Mouse (Mus musculus): ENCODE measurements around the gene Msmo1. TPM values are rescaled to one million over a fixed set of nuclear protein-coding genes. Genes with fewer than 3 reads are reported as not detected.

The Msmo1 gene
- polyA plus RNA-seq, 1 experiment from 2014 or later = 215 TPM

DNA sequence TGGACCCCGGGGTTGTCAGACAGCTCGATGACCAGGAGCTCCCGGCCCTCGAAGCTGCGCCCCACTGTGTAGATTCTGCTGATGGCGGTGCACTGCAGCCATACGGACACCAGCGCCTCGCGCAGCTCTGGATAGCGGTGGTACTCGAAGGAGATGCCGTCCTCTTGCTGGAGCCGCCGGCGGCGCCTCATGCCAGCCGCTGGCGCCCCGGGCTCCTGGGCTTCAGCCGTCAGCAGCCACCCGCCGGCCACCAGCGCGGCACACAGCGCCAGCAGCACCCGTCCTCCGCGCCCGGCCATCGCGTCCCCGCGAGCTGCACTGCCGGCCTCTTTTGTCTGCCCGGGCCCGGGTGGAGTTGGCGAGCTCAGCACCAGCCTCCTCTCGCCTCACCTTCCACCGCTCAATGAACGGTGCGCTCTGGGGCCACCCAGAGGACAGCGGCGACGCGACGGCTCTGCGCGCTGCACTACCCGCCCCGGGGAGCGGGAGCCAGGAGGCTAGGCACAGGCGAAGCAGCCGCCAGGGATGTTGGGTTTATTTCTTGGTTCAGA lies 40.9 kb downstream of the Msmo1 start, which contains the start of gene Cpe:
Gene Cpe, minus strand, starts transcription at position 404 of the 551 bp plus-strand sequence.
- Histone ChIP-seq H3K4me1 (peaks cover 29% of the 10 kb centered on the region), H3K4me3 (peak within 1 kb of the TSS; percentile 65)
- WGBS = under 1% methylated on average over 54 of the region's 54 CpGs

GRCm38 (mm10) chr8:64691591-64692401 lies 41.8 kb downstream of the Msmo1 start:
- H3K4me1 ChIP-seq = peaks cover 31% of the 10 kb centered on the region
- H3K27me3 ChIP-seq (ENCODE audit: poor library complexity, severe bottlenecking) = peaks cover 12% of the 10 kb centered on the region
- H3K9me3 ChIP-seq = no peaks in the 10 kb centered on the region
- WGBS = 8% methylated on average over 16 of the region's 16 CpGs
- H3K27ac ChIP-seq = peak overlapping the region; percentile 95
- DNase-seq (ENCODE audit: extremely low spot score, low spot score) = peak; percentile 17
- H3K4me3 ChIP-seq = peak overlapping the region; percentile 65
- 0 out of 2 replicates have a peak, but pooled peaks cover 5% of the 10 kb centered on the region for H3K36me3 ChIP-seq (replicated peaks)

More for the DNA sequence above, 40.9 kb downstream of the Msmo1 start, which contains the start of gene Cpe:
- peaks cover 12% of the 10 kb centered on the region for H3K27me3 ChIP-seq (ENCODE audit: poor library complexity, severe bottlenecking)
- H3K9me3 ChIP-seq = no peaks in the 10 kb centered on the region
- peak within 1 kb of the TSS; percentile 95 for H3K27ac ChIP-seq
- H3K36me3 ChIP-seq (replicated peaks) = no peaks in the 10 kb centered on the region
- peak; percentile 87 for DNase-seq (ENCODE audit: extremely low spot score, low spot score)

DNA sequence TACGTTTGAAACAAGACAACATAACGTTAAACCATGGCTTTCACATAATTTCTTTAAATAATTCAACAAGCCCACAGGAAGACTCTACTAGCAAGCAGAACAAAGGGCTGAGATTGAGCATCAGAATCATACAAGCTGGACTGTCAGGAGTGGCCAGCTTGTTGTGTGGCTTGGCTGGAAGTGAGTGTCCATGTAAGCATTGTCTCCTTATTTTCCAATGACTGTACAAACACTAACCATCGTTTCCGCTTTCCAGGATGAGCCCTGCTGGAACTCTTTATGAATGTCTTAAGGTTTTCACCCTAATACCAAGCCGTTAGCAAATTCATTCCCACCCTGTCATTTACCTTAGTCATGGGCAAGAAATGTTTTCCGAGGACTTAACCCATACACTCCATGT lies 42.7 kb downstream of the Msmo1 start:
- 88% methylated on average over 6 of the region's 6 CpGs for WGBS
- no peak overlapping the region for H3K27ac ChIP-seq
- H3K4me3 ChIP-seq = peak overlapping the region; percentile 8; the same call in 1 of the 2 replicates

GRCm38 (mm10) chr8:64690306-64690705 lies 43.3 kb downstream of the Msmo1 start:
- no peaks in the 10 kb centered on the region for H3K9me3 ChIP-seq
- WGBS = 91% methylated on average over 6 of the region's 6 CpGs
- 0 out of 2 replicates have a peak, but pooled peaks cover 5% of the 10 kb centered on the region for H3K36me3 ChIP-seq (replicated peaks)
- no peak for DNase-seq (ENCODE audit: extremely low spot score, low spot score)
- H3K4me3 ChIP-seq = no peak overlapping the region
- H3K27me3 ChIP-seq (ENCODE audit: poor library complexity, severe bottlenecking) = peaks cover 12% of the 10 kb centered on the region
- peaks cover 31% of the 10 kb centered on the region for H3K4me1 ChIP-seq
- H3K27ac ChIP-seq = no peak overlapping the region

More for the DNA sequence above, 42.7 kb downstream of the Msmo1 start:
- Histone ChIP-seq H3K4me1 (peaks cover 31% of the 10 kb centered on the region), H3K36me3 (replicated peaks) (0 out of 2 replicates have a peak, but pooled peaks cover 5% of the 10 kb centered on the region), H3K27me3 (ENCODE audit: poor library complexity, severe bottlenecking) (peaks cover 12% of the 10 kb centered on the region), H3K9me3 (no peaks in the 10 kb centered on the region)
- no peak for DNase-seq (ENCODE audit: extremely low spot score, low spot score)

GRCm38 (mm10) chr8:64688741-64689140 lies 44.9 kb downstream of the Msmo1 start:
- Histone ChIP-seq H3K36me3 (replicated peaks) (peaks cover 5% of the 10 kb centered on the region; the same call in 1 of the 2 replicates), H3K27ac (no peak overlapping the region), H3K9me3 (no peaks in the 10 kb centered on the region), H3K4me3 (no peak overlapping the region), H3K27me3 (ENCODE audit: poor library complexity, severe bottlenecking) (peaks cover 3% of the 10 kb centered on the region), H3K4me1 (peaks cover 31% of the 10 kb centered on the region)
- 88% methylated on average over 4 of the region's 4 CpGs for WGBS
- no peak for DNase-seq (ENCODE audit: extremely low spot score, low spot score)

DNA sequence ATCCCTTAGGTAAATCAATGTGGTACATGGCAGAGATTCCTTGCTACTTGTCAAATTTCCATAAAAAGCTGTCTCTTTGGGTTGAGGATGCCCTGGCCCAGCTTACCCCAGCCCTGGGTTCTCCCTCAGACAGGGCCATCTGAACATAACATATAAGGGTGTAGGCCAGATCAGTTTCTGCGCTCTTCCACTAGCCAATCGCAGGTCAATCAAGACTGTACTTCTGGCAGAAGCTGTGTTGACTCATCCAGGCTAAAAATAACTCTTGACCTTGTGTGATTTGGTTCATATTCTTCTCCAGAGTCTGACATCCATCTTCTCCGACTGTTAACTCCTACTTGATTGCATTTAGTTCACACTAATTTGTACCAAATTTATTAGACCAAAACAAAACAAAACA lies 45.4 kb downstream of the Msmo1 start:
- H3K4me1 ChIP-seq = peaks cover 29% of the 10 kb centered on the region
- no peaks in the 10 kb centered on the region for H3K9me3 ChIP-seq
- no peak overlapping the region for H3K4me3 ChIP-seq
- 91% methylated on average over 3 of the region's 3 CpGs for WGBS
- DNase-seq (ENCODE audit: extremely low spot score, low spot score) = no peak
- H3K27ac ChIP-seq = no peak overlapping the region
- peaks cover 5% of the 10 kb centered on the region; the same call in 1 of the 2 replicates for H3K36me3 ChIP-seq (replicated peaks)
- no peaks in the 10 kb centered on the region for H3K27me3 ChIP-seq (ENCODE audit: poor library complexity, severe bottlenecking)

DNA sequence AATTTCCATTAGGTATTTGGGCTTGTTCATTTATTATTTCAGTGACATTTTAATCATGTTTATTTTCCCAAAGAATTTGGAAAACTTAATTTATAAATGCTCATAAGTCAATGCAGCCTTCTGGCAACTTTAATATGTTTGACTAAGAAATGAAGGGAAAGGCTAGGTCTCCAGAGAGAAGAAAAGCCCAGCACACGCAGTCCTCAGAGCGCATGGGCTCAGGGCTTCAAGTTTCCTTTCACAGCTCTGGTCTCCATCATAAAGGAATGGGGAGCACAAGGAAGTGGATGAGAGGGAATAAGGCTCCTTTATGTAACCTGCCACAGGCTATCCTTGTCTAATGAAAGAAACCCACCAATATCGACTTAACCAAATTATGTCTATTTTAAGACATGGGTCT lies 51.1 kb downstream of the Msmo1 start:
- H3K9me3 ChIP-seq = no peaks in the 10 kb centered on the region
- peaks cover under 1% of the 10 kb centered on the region; the same call in 1 of the 2 replicates for H3K4me1 ChIP-seq
- H3K27ac ChIP-seq = no peak overlapping the region
- WGBS = 77% methylated on average over 3 of the region's 3 CpGs
- H3K36me3 ChIP-seq (replicated peaks) = peaks cover 10% of the 10 kb centered on the region; the same call in 1 of the 2 replicates
- H3K4me3 ChIP-seq = no peak overlapping the region
- no peak for DNase-seq (ENCODE audit: extremely low spot score, low spot score)
- no peaks in the 10 kb centered on the region for H3K27me3 ChIP-seq (ENCODE audit: poor library complexity, severe bottlenecking)

GRCm38 (mm10) chr8:64676381-64676780 lies 57.2 kb downstream of the Msmo1 start:
- 66% methylated on average over 2 of the region's 2 CpGs for WGBS
- H3K27ac ChIP-seq = no peak overlapping the region
- H3K4me3 ChIP-seq = no peak overlapping the region
- H3K9me3 ChIP-seq = no peaks in the 10 kb centered on the region; the same call in 1 of the 2 replicates
- DNase-seq (ENCODE audit: extremely low spot score, low spot score) = no peak
- H3K4me1 ChIP-seq = peaks cover 4% of the 10 kb centered on the region; the same call in 1 of the 2 replicates
- 0 out of 2 replicates have a peak, but pooled peaks cover 4% of the 10 kb centered on the region for H3K36me3 ChIP-seq (replicated peaks)
- no peaks in the 10 kb centered on the region for H3K27me3 ChIP-seq (ENCODE audit: poor library complexity, severe bottlenecking)

GRCm38 (mm10) chr8:64674951-64675585 lies 58.5 kb downstream of the Msmo1 start:
- no peak overlapping the region for H3K4me3 ChIP-seq
- H3K4me1 ChIP-seq = peaks cover 4% of the 10 kb centered on the region; the same call in 1 of the 2 replicates
- no peaks in the 10 kb centered on the region; the same call in 1 of the 2 replicates for H3K9me3 ChIP-seq
- H3K36me3 ChIP-seq (replicated peaks) = no peaks in the 10 kb centered on the region
- H3K27me3 ChIP-seq (ENCODE audit: poor library complexity, severe bottlenecking) = no peaks in the 10 kb centered on the region
- H3K27ac ChIP-seq = no peak overlapping the region
- DNase-seq (ENCODE audit: extremely low spot score, low spot score) = no peak
- WGBS = 89% methylated on average over 8 of the region's 8 CpGs

DNA sequence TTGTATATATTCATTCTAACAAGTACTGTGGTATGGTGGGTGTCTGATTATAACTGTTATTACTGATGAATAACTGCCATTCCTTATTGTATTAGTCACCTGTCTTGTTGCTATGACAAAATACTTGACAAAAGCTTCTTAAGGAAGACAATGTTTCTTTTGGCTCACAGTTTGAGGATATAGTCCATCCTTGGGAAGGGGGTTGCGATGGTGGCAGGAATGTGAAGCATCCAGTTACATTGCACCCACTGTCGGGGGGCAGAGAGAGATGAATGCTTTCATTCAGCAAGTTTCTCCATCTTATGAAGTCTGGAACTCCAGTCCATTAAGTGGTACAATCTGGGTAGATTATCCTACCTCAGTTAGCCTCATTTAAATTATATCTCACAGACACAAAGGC lies 60.7 kb downstream of the Msmo1 start:
- H3K9me3 ChIP-seq = no peaks in the 10 kb centered on the region; the same call in 1 of the 2 replicates
- 86% methylated on average over 2 of the region's 2 CpGs for WGBS
- no peak overlapping the region for H3K27ac ChIP-seq
- no peak for DNase-seq (ENCODE audit: extremely low spot score, low spot score)
- H3K36me3 ChIP-seq (replicated peaks) = no peaks in the 10 kb centered on the region
- H3K4me1 ChIP-seq = peaks cover 4% of the 10 kb centered on the region; the same call in 1 of the 2 replicates
- H3K27me3 ChIP-seq (ENCODE audit: poor library complexity, severe bottlenecking) = no peaks in the 10 kb centered on the region
- no peak overlapping the region for H3K4me3 ChIP-seq

GRCm38 (mm10) chr8:64671937-64672336 lies 61.7 kb downstream of the Msmo1 start:
- H3K36me3 ChIP-seq (replicated peaks) = no peaks in the 10 kb centered on the region
- no peak overlapping the region for H3K4me3 ChIP-seq
- no peak overlapping the region for H3K27ac ChIP-seq
- 52% methylated on average over 1 of the region's 1 CpGs for WGBS
- H3K9me3 ChIP-seq = no peaks in the 10 kb centered on the region; the same call in 1 of the 2 replicates
- no peaks in the 10 kb centered on the region for H3K27me3 ChIP-seq (ENCODE audit: poor library complexity, severe bottlenecking)
- H3K4me1 ChIP-seq = peaks cover 4% of the 10 kb centered on the region; the same call in 1 of the 2 replicates
- DNase-seq (ENCODE audit: extremely low spot score, low spot score) = no peak

All from forebrain, embryonic 10.5 days (tissue).